Mouse (Mus musculus) right cerebral cortex, adult 2 months (tissue): ENCODE measurements at regions not wholly inside any gene's neighbourhood (a gene's known extent, or its start where the extent isn't known, plus 50 kb on each side); places are given as distances from the start of the nearest gene placed in this dataset.
"Not testable (repeated sequence)": the region's sequence is repeated elsewhere in the genome, so short reads cannot be mapped to it uniquely, and the experiment has no call there.

Experiments used
- DNase-seq, 2 experiments: peaks; one replicate each; pipeline ENCODE4 v3.0.0; 2021 to 2022; ENCODE audit warnings: low spot score in 2 of 2

DNA sequence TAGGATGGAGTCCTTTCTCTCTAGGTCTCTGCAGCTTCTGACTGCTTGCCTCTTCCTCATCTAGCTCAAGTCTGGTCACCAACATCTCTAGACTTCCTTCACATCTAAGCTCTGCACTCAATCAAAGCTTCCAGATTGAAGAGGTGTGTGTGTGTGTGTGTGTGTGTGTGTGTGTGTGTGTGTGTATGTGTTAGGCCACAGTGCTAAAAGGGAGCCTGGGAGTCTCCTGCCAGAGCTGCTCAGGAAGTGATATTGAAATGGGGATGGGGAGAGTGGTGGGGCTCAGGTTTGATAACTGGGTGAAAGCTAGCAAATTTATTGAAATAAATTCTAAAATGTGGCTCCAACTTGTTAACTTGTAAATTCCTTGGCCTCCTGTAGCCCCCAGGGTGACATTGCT is 73.3 kb downstream of the Gm31371 start:
- not testable (repeated sequence) for DNase-seq

DNA sequence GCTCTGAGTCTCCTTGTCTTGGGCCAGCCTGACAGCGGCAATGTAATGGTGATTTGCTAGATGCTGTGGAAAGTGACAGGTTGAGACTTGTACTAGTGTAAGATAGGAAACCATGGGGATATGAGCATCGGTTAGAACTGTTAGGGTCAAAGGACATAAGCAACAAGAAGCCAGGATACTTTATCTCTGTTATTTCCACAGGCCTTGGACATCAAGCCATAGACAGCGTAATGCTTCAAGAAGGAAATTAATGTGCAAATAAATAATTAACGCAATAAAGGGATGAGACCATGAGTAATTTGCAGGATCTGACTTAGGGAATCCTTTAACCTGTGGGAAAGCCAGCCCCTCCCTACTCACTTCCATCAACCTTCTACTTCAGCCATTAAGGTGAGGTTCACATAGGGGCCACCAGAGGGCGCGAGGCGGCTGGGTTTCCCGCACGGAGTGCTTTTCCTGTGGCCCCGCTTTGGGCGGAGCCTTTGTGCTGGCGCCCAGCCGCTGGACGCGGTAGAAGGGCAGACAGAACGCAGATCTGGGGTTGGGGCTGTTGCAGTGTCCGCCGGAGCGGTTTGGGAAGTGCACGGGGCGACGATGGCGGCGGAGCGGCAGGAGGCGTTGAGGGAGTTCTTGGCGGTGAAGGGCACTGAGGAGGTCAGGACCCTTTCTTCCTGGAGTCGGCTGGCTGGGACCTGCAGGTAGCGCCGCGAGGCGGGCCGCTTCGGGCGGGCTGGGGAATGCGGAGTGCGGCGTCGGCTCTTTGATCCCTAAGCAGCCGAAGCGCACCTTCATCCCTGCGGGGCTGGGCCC is 76.5 kb downstream of the Gm31371 start:
- peak; percentile 24 to 58 for DNase-seq

DNA sequence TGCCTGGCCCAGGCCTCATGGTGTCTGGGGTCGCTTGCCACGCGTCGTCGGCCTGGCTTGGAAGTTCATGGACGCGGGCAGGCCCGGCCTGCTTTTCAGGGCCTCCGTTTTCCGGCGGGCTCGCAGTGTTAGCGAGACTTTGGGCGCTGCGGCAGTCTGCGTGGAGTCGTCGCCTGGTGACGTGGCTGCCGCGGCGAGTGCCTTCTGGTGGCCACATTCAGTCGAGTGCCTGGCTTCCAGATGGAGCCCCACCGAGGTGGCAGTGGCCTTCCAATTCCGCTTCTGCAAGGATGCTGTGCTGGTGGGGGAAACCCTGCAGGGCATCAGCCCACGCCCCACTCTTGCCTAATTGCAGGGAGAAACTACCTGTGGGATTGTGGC is 77.1 kb downstream of the Gm31371 start:
- DNase-seq, result peak; percentile 3 to 4

DNA sequence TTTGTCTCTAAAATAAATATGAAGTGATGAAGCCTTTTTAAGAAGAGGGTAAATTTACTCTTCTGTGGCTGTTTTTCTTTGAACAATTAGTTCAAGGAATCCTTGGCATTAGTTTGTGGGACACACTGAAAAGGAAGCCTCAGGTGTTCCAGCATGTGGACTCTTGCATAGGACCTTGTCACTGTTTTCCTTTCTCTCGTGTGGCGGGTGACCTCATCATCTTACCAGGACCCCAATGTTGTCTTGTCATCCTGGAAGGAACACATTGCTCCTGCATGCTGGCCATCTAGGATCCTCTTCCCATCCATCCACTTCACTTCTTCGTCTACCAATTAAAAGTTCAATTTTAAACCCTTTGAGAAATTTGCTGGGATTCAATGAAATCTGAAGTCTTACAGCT is 104.9 kb downstream of the Gm31371 start:
- DNase-seq, result peak in 1 of 2 experiments; percentile 11

DNA sequence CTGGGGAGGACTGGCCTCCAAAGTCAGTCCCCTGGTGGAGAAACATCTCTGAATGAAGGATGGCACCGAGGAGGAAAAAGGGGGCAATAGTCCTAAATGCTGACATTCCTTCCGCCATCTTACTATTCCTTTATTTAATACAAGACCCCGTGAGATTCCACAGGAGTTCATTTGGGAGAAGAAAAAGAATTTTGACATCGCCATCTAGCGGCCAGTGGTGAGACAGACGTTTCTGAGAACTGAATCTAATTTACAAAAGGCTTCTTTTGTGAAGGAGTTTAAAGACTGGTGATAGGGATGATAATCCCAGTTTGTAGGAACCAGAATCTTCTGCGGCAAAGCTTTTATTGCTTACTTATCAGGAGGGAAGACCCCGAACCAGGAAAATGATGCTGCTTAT is 107.8 kb downstream of the Gm31371 start:
- not testable (repeated sequence) for DNase-seq

DNA sequence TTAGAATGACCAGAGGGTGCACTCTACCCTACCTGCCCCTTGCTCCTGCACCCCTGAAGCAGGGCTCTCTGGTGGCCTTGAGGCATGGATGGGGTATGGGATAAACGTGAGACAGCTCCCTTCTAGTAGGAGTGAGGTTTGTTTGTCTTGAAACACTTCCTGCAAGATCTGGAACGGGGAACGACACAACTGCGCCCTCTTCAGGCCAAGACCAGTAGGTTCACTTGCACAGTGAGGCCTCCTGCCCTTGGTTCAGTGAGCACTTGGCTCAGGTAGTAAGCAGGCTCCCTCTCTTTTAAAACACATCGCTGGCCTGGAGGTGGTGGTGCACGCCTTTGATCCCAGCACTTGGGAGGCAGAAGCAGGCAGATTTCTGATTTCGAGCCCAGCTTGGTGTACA is 110.1 kb downstream of the Gm31371 start:
- DNase-seq, result not testable (repeated sequence)

DNA sequence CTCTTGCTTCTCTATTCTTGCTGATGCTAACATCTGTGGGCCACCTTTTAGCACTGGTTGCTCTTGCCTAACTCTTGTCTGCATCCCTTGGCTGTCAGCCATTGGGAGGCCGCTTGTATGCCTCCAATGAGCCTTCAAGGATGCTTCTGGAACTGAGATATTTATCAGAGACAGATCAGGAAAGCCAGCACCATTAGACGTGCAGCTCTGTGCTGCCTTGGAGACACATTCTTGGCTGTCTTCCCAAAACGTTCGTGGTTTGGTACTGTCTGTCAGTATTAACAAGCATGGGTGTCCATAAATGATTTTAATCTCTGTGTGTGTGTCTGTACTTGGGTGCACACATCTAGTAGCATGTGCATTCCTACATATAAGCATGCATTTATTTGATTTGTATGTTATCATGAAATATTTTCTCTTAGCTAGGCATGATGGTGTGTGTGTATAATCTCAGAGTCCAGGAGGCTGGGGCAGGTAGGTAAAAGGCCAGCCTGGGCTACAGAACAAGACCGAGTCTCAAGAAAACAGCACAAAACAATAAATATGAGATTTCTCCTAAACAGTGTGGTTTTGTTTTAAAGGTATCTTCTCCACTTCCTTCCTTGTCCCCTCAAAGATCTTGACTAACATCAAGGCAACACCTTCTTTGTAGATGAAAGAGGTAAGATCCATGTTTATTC is 111.4 kb downstream of the Gm31371 start:
- not testable (repeated sequence) for DNase-seq

DNA sequence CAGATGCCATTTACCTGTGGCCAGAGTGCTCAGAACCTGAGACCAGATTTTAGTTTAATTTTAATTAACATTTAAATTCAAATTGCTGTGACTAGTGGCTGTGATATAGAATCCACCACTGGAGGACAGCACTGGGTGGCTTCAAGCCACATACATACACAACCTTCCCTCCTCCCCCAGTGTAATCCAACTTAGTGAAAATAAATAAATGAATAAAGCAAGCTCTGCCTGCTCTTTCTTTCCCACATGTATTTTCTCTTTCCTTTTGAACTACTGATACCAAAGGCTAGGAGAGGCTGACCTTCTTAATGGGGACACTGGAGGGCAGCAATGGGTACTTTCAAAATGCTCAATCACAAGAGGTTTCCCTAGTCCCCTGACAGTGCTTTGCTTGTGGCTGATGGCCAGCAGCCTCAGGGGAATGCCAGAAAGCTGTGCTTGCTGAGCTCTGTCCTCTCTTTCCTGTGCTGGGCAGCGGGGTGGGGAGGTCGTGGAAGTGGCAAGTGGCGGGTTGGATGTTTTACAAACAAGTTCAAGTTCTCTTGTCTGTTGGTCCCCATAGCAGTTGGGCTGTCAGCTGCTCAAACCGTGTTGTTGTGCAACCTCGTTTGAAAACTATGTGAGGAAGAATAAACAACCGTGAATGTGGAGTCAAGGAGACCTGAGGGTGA is 112.4 kb downstream of the Gm31371 start:
- DNase-seq, result not testable (repeated sequence)

DNA sequence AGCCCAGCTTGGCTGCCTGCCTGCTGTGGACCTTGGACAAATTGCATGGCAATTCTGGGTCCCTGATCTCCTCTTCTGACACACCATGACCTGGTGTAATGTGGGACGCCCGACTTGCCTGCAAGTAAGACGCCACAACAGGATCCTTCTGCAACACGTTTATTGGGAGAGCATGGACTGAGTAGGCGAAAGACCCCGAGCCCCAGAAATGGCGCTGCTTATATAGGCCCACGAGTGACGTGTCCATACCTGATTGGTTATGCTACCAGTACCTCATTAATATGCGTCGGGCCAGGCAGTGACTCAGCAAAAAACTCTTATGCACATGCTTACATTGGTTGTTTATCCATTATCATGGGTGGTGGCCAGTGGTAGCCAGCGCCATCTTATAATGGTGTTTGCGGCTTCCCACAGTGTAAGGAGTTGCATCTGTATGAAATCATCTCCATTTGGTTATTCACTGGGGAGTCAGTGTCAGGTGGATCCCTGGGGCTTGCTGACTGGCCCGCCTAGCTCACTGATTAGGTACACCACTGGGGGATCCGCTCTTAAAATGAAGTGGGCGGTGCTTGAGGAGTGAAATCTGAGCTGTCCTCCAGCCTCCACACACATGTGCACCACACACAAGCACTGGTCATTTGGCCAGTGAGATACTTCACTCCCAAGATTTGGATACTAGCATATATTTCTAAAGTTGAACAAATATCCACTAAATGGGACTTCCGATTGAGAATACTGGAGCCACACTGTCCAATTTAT is 113.1 kb downstream of the Gm31371 start:
- DNase-seq, result peak; percentile 23 to 30

DNA sequence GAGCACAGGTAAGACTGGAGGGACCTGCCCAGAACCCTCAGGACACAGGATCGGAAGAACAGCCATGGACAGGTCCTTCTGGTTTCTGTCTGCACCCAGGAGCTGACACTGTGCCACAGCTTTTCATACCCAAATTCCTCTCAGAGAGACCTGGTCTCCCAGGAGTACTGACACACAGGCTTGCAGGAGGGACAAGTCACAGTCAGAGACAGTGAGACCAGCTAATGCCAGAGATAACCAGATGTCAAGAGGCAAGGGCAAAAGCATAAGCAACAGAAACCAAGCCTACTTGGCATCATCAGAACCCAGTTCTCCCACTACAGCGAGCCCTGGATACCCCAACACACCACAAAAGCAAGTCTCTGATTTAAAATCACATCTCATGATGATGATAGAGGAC is 122.3 kb downstream of the Gm31371 start:
- not testable (repeated sequence) for DNase-seq

DNA sequence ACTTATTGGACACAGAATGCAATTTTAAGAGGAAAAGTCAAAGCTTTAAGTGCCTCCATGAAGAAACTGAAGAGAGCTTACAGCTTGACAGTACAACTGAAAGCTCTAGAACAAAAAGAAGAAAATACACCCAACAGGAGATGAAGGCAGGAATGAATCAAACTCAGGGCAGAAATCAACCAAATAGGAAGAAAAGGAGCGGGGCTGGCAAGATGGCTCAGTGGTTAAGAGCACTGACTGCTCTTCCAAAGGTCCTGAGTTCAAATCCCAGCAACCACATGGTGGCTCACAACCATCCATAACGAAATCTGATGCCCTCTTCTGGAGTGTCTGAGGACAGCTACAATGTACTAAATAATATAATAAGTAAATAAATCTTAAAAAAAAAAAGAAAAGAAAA is 124.8 kb downstream of the Gm31371 start:
- DNase-seq, result peak in 1 of 2 experiments; percentile 14

DNA sequence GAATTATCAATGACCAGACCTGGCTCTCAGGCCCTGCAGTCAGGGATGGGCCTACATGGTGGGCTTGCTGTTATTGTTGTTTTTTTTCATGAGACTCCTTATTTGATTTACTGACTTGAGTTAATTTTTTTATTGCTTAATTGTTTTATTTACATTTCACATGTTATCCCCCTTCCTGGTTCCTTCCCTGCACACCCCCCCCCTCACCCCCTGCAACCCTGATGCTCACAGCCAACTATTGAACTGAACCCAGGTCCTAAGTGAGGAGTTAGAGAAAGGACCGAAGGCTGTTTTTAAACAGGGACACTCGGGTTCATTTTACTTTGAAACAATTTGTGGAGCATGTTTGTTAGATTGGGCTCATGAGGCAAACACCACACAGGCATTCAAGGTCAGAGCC is 126.9 kb downstream of the Gm31371 start:
- not testable (repeated sequence) for DNase-seq

DNA sequence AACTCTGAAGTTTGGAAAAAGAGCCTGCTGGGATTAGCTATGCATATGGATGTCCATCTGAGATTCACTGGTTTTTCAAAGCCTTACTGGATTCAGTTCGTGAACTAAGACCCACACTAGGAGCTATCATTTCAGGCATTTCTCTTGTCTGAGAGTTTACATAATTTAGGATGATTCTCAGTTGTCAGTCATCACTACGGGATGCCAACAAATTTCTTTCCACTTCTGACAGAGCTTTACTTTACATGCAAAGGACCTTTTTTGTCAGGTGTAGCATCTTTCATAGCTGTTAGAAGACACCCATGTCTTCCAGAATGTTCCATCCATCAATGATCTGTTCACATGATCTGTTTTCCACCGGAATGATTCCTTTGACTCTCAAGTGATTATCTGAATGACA is 154.4 kb downstream of the Gm31371 start:
- DNase-seq, result peak; percentile 1 to 4

DNA sequence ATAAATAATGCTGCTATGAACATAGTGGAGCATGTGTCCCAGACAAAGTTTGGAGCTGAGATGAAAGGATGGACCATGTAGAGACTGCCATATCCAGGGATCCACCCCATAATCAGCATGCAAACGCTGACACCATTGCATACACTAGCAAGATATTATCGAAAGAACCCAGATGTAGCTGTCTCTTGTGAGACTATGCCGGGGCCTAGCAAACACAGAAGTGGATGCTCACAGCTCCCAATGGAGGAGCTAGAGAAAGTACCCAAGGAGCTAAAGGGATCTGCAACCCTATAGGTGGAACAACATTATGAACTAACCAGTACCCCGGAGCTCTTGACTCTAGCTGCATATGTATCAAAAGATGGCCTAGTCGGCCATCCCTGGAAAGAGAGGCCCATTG is 194.9 kb downstream of the Gm31371 start:
- DNase-seq, result not testable (repeated sequence)

DNA sequence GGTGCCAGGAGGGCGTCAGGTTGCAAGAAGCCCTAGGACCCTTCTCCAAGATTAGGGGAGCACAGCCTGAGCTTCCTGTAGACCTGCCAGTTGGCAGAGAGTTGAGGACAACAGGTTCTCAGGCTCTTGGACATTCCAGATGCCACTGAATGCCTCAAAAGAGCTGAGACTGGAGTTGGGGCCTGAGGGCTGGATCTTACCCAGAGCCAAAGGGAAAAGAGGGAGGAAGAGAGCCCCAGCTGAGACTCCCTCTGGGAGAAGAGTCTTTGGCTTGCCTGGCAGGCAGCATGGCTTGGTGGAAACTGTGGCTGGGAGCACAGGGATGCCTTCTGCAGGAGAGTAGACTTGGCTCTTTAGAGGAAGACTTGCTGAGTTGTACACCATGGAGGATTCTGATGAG is 197.0 kb downstream of the Gm31371 start:
- not testable (repeated sequence) for DNase-seq

DNA sequence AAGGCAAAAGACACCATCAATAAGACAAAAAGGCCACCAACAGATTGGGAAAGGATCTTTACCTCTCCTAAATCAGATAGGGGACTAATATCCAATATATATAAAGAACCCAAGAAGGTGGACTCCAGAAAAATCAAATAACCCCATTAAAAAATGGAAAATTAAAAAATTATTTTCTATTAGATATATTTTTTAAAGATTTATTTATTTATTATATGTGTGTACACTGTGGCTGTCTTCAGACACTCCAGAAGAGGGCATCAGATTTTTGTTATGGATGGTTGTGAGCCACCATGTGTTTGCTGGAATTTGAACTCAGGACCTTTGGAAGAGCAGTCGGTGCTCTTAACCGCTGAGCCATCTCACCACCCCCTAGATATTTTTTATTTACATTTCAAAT is 199.2 kb downstream of the Gm31371 start:
- DNase-seq, result not testable (repeated sequence)

DNA sequence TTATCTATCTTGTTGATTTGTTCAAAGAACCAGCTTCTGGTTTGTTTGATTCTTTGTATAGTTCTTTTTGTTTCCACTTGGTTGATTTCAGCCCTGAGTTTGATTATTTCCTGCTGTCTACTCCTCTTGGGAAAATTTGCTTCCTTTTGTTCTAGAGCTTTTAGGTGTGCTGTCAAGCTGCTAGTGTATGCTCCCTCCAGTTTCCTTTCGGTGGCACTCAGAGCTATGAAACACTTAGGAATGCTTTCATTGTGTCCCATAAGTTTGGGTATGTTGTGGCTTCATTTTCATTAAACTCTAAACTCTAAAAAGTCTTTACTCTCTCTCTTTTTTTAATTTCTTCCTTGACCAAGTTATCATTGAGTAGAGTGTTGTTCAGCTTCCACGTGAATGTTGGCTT is 204.0 kb downstream of the Gm31371 start:
- not testable (repeated sequence) for DNase-seq

DNA sequence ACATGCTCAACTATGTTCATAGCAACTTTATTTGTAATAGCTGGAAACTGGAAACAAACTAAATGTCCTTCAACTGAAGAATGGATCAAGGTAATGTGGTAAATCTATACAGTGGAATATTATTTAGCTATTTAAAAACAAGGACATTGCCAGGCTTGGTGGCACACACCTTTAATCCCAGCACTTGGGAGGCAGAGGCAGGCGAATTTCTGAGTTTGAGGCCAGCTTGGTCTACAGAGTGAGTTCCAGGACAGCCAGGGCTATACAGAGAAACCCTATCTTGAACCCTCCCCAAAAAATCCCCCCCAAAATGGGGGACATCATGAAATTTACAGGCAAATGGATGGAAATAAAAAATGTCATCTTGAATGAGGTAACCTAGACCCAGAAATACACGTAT is 213.6 kb downstream of the Gm31371 start:
- DNase-seq, result not testable (repeated sequence)

DNA sequence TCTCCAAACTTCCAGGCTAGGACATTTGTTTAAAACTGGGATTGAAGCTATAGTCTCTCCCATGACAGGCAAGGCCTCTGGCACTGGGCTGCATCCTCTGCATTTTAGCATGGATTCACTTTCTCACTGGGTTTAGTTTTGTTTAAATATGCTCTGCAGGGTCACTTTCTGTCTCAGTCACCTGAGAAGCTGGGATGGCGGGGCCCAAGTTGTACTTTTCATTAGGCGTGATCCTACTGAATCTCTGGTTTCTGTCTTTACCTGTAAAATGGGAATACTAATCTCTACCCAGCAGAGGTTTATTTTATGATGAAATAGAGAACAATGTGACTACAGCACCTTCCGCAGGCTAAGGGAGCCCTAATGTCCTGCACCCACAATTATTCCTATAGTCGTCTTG is 216.4 kb downstream of the Gm31371 start:
- DNase-seq, result not testable (repeated sequence)

DNA sequence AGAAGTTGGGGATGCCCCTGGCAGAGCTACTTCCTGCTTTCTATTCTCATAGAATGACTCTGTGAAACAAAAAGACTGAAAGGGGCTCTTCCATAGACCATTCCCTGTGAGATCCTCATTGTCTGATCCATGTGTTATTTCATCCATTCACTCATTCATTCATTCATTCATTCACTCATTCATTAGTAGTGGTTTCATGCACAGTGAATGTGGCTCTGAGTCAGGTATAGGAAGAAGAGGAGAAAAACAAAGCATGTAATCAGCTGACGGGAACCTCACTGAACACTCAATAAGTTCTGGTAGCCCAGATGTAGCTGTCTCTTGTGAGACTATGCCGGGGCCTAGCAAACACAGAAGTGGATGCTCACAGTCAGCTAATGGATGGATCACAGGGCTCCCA is 217.0 kb downstream of the Gm31371 start:
- not testable (repeated sequence) for DNase-seq

DNA sequence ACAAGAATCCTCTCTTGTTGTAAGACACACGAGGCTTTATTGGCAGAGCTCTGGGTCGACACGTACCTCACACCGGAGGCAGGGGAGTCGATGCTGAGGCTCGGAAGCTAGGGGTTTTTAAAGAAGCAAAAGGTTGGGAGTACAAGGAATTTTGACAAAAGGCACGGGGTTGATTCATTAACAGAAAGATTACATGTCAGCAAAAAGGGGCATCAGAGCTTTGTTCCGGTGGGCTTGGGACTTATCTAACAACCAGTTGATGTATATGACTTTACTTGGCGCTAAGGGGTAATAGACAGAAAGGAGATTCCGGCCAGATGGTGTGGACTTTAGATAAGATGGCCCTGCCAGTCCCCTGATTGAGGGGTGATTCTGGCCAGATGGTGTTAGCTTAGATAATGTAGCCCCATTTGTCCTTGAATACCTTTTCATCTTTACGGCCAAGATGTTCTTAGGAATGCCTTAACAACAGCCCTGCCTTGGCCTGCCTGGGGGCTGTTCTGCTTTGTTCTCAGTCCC is 218.3 kb downstream of the Gm31371 start:
- not testable (repeated sequence) for DNase-seq
